Mouse (Mus musculus) forebrain, embryonic 14.5 days (tissue): ENCODE data around the gene Acsbg2. TPM values are rescaled to one million over a fixed set of nuclear protein-coding genes. Genes with fewer than 3 reads are reported as not detected.
"Not testable (repeated sequence)": the region's sequence is repeated elsewhere in the genome, so short reads cannot be mapped to it uniquely, and the experiment has no call there.

ENCODE experiments used
- ATAC-seq: fragments of 200-750 bp; cut with Nextera tagmentation; 2 replicates; pipeline ENCODE4 v1.8.0; 2017; ENCODE audit warnings: mild to moderate bottlenecking, moderate library complexity
- DNase-seq: peaks from one replicate; pipeline ENCODE4 v3.0.0-alpha.2; 2015; ENCODE audit warnings: low spot score
- H3K27ac ChIP-seq: fragments of 300-500 bp; sonication (generic); 2 replicates; pipeline ENCODE4 v1.5.1; 2014; ENCODE audit warnings: low read depth, mild to moderate bottlenecking, control low read depth, low read length, moderate library complexity
- H3K27me3 ChIP-seq: fragments of 300-500 bp; sonication (generic); replicated peaks from 2 replicates; pipeline ENCODE4 v1.6.1; 2014; ENCODE audit warnings: low read length, control low read depth, mixed read lengths; ENCODE audit not compliant: control insufficient read depth, insufficient read depth
- H3K36me3 ChIP-seq: fragments of 300-500 bp; sonication (generic); 2 replicates; pipeline ENCODE4 v1.6.1; 2014; ENCODE audit warnings: low read length, control low read depth; ENCODE audit not compliant: control insufficient read depth, insufficient read depth
- H3K4me1 ChIP-seq: fragments of 300-500 bp; sonication (generic); 2 replicates; pipeline ENCODE4 v1.6.1; 2014; ENCODE audit warnings: antibody characterized with exemption, low read length, control low read depth; ENCODE audit not compliant: control insufficient read depth, insufficient read depth
- H3K4me2 ChIP-seq: fragments of 300-500 bp; sonication (generic); 2 replicates; pipeline ENCODE4 v1.6.1; 2014; ENCODE audit warnings: mild to moderate bottlenecking, control low read depth, low read length
- H3K4me3 ChIP-seq: fragments of 300-500 bp; sonication (generic); 2 replicates; pipeline ENCODE4 v1.5.1; 2014; ENCODE audit warnings: low read depth, low read length, control low read depth
- H3K9ac ChIP-seq: fragments of 300-500 bp; sonication (generic); 2 replicates; pipeline ENCODE4 v1.6.1; 2014; ENCODE audit warnings: mild to moderate bottlenecking, low read length, control low read depth, moderate library complexity
- H3K9me3 ChIP-seq: fragments of 300-500 bp; sonication (generic); replicated peaks from 2 replicates; pipeline ENCODE4 v1.6.1; 2016; ENCODE audit warnings: low read length, control low read depth, mixed read lengths; ENCODE audit not compliant: control insufficient read depth
- WGBS: fragments of 180-500 bp; shearing (Covaris S2); extraction: QIAGEN DNeasy Blood & Tissue Kit; methylation state at CpG from one replicate; pipeline ENCODE4 v1.1.7; 2014; 5-methylcytosine and 5-hydroxymethylcytosine counted together
- polyA plus RNA-seq: library from polyadenylated mRNA; unstranded; fragments of >200 nt; fragmentation: Nextera tagmentation; extraction: Ambion mirVana; gene quantifications from 2 replicates; pipeline ENCODE4 v1.2.1, GENCODE M21; 2014

The Acsbg2 gene
- polyA plus RNA-seq, result not detected in 2 replicates

DNA sequence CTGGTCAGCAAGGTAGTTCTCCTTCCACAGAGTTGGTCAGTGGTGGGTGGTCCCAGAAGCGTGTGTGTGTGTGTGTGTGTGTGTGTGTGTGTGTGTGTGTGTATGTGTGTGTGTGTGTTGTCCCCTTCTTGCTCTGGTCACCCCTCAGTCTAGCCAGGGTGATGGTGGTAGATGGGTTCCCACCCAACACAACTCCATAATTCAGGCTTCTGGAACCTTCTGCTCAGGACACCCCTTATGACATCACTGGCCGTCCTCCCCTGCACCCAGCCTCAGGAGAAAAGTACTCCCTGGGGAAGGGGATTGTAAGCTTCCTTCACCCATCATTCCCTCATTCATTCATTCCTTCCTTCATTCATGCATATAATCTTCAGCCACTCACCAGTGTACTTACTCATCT, at the start of gene Acsbg2:
Gene Acsbg2 (minus strand): TSS at position 211 of the 400 bp plus-strand sequence.
- Histone ChIP-seq H3K4me3 (no peak within 1 kb of the TSS), H3K36me3 (no peaks in the 10 kb centered on the region), H3K9me3 (no peaks in the 10 kb centered on the region), H3K4me1 (no peaks in the 10 kb centered on the region), H3K27me3 (no peaks in the 10 kb centered on the region), H3K9ac (no peak within 1 kb of the TSS), H3K27ac (no peak within 1 kb of the TSS), H3K4me2 (no peak within 1 kb of the TSS)
- DNase-seq (no peak), ATAC-seq (no peak)
- 82% methylated on average over 2 of the region's 2 CpGs for WGBS

DNA sequence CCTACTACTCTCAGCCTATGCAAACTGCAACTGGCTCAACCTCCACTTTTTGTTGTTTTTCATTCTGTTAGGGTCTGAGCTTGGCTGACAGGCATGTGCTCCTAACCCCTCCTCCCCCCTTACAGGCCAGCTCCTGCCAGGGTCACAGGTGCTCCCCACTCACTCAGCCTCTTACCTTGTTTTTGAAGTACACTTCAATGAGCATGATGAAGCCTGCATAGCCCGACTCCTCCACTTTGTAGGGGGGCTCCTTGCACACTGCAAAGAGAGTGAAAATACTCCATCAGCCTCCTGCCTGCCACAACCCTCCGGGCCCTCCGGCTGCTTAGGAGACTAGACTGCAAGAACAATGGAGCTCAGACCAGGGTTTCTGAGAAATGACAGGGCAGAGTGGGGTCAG, 45.5 kb upstream of the Acsbg2 start:
- Histone ChIP-seq H3K9ac (no peak overlapping the region), H3K27me3 (no peaks in the 10 kb centered on the region), H3K4me3 (no peak overlapping the region), H3K4me1 (no peaks in the 10 kb centered on the region), H3K36me3 (peaks cover 71% of the 10 kb centered on the region), H3K9me3 (no peaks in the 10 kb centered on the region), H3K27ac (no peak overlapping the region), H3K4me2 (no peak overlapping the region)
- ATAC-seq, result 0 out of 2 replicates have a peak, but pooled peaks have one; percentile 20
- DNase-seq, result no peak
- 85% methylated on average over 3 of the region's 3 CpGs for WGBS

DNA sequence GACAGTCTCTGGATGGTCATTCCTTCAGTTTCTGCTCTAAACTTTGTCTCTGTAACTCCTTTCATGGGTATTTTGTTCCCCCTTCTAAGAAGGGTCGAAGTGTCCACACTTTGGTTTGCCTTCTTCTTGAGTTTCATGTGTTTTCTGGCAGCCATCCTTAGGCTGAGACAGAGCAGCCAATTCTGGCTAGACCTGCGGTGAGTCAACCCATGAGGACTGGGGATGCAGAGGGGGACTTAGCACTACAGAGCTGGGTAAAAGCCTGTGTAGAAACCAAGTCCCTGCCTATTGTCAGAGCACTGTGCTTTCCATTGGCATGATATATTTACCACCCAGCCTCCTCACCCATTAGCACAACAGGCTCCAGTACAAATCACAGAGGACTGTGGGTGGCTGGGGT, 42.9 kb upstream of the Acsbg2 start:
- no peak for DNase-seq
- Histone ChIP-seq H3K4me1 (no peaks in the 10 kb centered on the region), H3K36me3 (peaks cover 81% of the 10 kb centered on the region), H3K9me3 (no peaks in the 10 kb centered on the region), H3K9ac (no peak overlapping the region), H3K27ac (no peak overlapping the region), H3K4me3 (no peak overlapping the region), H3K4me2 (no peak overlapping the region), H3K27me3 (no peaks in the 10 kb centered on the region)
- 93% methylated on average over 2 of the region's 2 CpGs for WGBS
- ATAC-seq, result no peak

DNA sequence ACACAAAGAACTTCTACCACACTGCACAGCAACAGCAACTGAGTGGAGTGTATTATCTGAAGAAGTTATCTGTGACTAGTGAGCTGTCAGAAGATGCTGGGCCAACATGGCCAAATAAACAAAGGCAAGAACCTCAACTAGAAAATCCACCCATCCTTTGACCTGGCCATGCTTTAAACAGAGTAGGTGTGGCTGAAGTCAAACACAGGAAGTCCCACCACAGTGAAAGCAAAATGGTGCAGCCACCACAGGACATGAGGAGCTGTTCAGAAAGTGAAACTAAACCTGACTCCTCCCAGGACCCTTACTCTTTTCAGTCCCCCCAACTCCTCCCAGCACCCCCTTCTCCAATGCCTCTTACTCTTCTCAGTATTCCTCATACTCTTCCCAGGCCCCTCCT, 39.2 kb upstream of the Acsbg2 start:
- H3K9me3 ChIP-seq, result no peaks in the 10 kb centered on the region
- H3K36me3 ChIP-seq, result peaks cover 80% of the 10 kb centered on the region
- no peaks in the 10 kb centered on the region for H3K27me3 ChIP-seq
- no peaks in the 10 kb centered on the region for H3K4me1 ChIP-seq
- H3K4me2 ChIP-seq, result no peak overlapping the region
- DNase-seq (no peak), ATAC-seq (no peak)
- H3K4me3 ChIP-seq, result no peak overlapping the region
- no peak overlapping the region for H3K9ac ChIP-seq
- H3K27ac ChIP-seq, result no peak overlapping the region

DNA sequence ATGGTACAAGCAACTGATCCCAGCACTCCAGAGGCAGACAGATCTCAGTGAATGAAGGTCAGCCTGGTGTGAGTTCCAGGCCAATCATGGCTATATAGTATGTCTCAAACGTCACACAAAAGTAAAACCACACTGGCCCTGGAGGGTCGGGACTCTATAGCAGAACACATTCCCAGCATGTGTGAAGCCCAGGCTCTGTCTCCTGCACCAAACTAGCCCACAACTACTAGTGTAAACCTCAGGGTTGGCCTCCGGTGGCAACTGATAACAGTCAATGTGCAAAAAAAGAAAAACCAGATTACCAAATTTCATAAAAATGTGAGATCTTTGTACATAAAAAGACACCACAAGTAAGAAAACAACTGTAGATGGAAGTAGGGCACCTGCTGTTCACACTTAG, 38.8 kb upstream of the Acsbg2 start:
- Histone ChIP-seq H3K36me3 (peaks cover 79% of the 10 kb centered on the region), H3K27ac (no peak overlapping the region), H3K9ac (no peak overlapping the region), H3K4me2 (no peak overlapping the region), H3K9me3 (no peaks in the 10 kb centered on the region), H3K4me3 (no peak overlapping the region), H3K27me3 (no peaks in the 10 kb centered on the region), H3K4me1 (no peaks in the 10 kb centered on the region)
- ATAC-seq, result no peak
- 91% methylated on average over 3 of the region's 3 CpGs for WGBS
- no peak for DNase-seq

DNA sequence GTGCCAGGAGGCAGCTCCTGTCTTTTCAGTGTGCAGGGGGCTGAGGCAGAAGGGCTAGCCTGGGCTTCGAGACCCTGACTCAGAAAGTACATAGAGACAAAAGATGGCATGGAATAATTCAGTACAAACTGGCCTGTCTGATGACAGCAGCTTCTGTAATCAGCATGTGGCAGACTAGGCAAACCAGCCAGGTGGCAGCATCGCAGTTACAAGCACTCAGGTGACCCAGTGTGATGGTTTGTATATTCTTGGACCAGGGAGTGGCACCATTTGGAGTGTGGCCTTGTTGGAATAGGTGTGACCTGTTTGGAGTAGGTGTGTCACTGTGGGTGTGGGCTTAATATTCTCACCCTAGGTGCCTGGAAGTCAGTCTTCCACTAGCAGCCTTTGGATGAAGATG, 35.5 kb upstream of the Acsbg2 start:
- not testable (repeated sequence) for DNase-seq, H3K4me1 ChIP-seq, H3K9me3 ChIP-seq, H3K9ac ChIP-seq, H3K4me2 ChIP-seq, H3K27ac ChIP-seq, H3K27me3 ChIP-seq, ATAC-seq, H3K4me3 ChIP-seq
- H3K36me3 ChIP-seq, result peaks cover 80% of the 10 kb centered on the region
- WGBS, result 82% methylated on average over 2 of the region's 2 CpGs

DNA sequence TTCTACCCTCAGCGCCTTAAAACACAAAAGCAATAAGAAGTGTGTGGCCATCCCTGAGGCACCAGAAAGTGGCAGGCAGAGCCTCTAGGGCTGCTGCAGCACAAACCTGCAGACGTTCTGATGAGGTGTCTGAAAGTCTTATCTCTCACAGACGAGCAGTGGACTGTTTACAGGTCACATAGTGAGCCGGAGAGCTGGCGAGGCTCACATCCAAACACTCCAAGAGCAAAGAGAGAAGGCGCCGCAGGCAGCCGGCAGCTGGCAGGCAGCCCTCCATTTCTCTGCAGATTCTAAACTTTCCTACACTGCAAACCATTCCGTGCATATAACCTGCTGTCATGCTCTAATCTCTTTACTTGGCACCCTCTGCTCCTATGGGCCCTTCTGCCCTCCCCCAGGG, 33.6 kb upstream of the Acsbg2 start:
- no peak for DNase-seq
- H3K9me3 ChIP-seq, result no peaks in the 10 kb centered on the region
- no peak overlapping the region for H3K4me3 ChIP-seq
- WGBS, result 90% methylated on average over 9 of the region's 9 CpGs
- no peak for ATAC-seq
- H3K4me1 ChIP-seq, result no peaks in the 10 kb centered on the region
- no peak overlapping the region for H3K4me2 ChIP-seq
- H3K27ac ChIP-seq, result no peak overlapping the region
- H3K9ac ChIP-seq, result no peak overlapping the region
- H3K36me3 ChIP-seq, result peaks cover 78% of the 10 kb centered on the region
- H3K27me3 ChIP-seq, result no peaks in the 10 kb centered on the region

DNA sequence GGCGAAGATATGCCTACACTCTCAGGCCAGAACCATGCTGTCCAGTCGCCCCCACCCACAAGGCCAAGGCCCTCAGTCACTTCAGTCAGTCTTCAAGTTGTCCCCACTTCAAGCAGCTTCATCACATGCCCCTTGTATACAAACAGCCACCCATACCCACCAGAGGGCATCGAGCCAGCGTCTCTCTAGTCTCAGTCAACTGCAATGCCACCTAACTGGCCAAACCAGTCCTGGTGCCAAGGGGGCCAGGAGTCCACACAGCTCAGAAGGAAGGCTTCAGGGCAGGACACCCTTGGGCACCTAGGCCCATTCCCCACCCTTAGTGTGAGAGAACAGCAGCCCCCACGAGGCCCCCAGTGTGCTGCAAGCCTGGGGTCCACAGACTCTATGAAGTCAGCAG, 32.8 kb upstream of the Acsbg2 start:
- no peak overlapping the region for H3K27ac ChIP-seq
- ATAC-seq, result no peak
- DNase-seq, result no peak
- H3K4me1 ChIP-seq, result no peaks in the 10 kb centered on the region
- WGBS, result 94% methylated on average over 5 of the region's 5 CpGs
- H3K9me3 ChIP-seq, result no peaks in the 10 kb centered on the region
- H3K36me3 ChIP-seq, result peaks cover 79% of the 10 kb centered on the region
- H3K27me3 ChIP-seq, result no peaks in the 10 kb centered on the region
- H3K4me3 ChIP-seq, result no peak overlapping the region
- H3K9ac ChIP-seq, result no peak overlapping the region
- no peak overlapping the region for H3K4me2 ChIP-seq

DNA sequence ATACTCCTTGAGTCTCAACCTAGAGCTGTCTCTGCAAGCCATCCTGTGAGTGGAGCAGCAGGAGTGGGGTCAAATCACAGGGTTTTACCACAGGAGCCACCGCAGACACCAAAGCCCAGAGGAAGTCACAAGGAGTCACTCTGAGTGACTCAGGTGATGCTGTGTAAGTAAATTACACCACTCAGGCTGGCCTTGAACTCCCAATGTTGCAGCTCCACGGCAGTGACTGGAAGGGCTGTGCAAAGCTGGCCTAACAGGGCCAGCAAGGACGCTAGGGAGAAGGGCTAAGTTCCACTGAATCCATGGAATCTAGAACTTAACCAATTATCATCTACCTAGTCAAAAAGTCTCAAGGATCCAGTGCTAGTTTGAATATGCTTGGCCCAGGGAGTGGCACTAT, 31.9 kb upstream of the Acsbg2 start:
- ATAC-seq, result no peak
- 92% methylated on average over 3 of the region's 3 CpGs for WGBS
- peaks cover 80% of the 10 kb centered on the region for H3K36me3 ChIP-seq

More for the DNA sequence above, 31.9 kb upstream of the Acsbg2 start:
- Histone ChIP-seq H3K4me1 (no peaks in the 10 kb centered on the region), H3K27ac (no peak overlapping the region), H3K4me2 (no peak overlapping the region), H3K9me3 (no peaks in the 10 kb centered on the region), H3K27me3 (no peaks in the 10 kb centered on the region), H3K9ac (no peak overlapping the region), H3K4me3 (no peak overlapping the region)
- no peak for DNase-seq
